Mouse (Mus musculus) stomach, postnatal 0 days (tissue): ENCODE measurements at regions not wholly inside any gene's neighbourhood (a gene's known extent, or its start where the extent isn't known, plus 50 kb on each side); places are given as distances from the start of the nearest gene placed in this dataset.

Experiments
- ATAC-seq: fragments of 200-750 bp; cut with Nextera tagmentation; 2 replicates; pipeline ENCODE4 v1.8.0; 2017; ENCODE audit not compliant: low FRiP score, low TSS enrichment
- DNase-seq: peaks from one replicate; pipeline ENCODE4 v3.0.0-alpha.2; 2016; ENCODE audit warnings: low spot score
- H3K27ac ChIP-seq: fragments of 300-500 bp; sonication (generic); replicated peaks from 2 replicates; pipeline ENCODE4 v1.5.1; 2014; ENCODE audit warnings: mild to moderate bottlenecking, control low read depth
- H3K27me3 ChIP-seq: fragments of 300-500 bp; sonication (generic); 2 replicates; pipeline ENCODE4 v1.6.1; 2014; ENCODE audit warnings: low read length; ENCODE audit not compliant: control insufficient read depth, insufficient read depth
- H3K36me3 ChIP-seq: fragments of 300-500 bp; sonication (generic); 2 replicates; pipeline ENCODE4 v1.6.1; 2014; ENCODE audit warnings: low read length, mixed read lengths; ENCODE audit not compliant: control insufficient read depth, insufficient read depth
- H3K4me1 ChIP-seq: fragments of 300-500 bp; sonication (generic); replicated peaks from 2 replicates; pipeline ENCODE4 v1.6.1; 2014; ENCODE audit warnings: antibody characterized with exemption; ENCODE audit not compliant: control insufficient read depth, insufficient read depth
- H3K4me2 ChIP-seq: fragments of 300-500 bp; sonication (generic); replicated peaks from 2 replicates; pipeline ENCODE4 v1.6.1; 2014; ENCODE audit warnings: low read depth, mild to moderate bottlenecking, control low read depth, moderate library complexity
- H3K4me3 ChIP-seq: fragments of 300-500 bp; sonication (generic); 2 replicates; pipeline ENCODE4 v1.5.1; 2014; ENCODE audit warnings: low read depth, low read length, control low read depth
- H3K9ac ChIP-seq: fragments of 300-500 bp; sonication (generic); 2 replicates; pipeline ENCODE4 v1.6.1; 2014; ENCODE audit warnings: mild to moderate bottlenecking, low read length, control low read depth, mixed read lengths
- H3K9me3 ChIP-seq: fragments of 300-500 bp; sonication (generic); 2 replicates; pipeline ENCODE4 v1.6.1; 2016; ENCODE audit warnings: low read length; ENCODE audit not compliant: control insufficient read depth
- CTCF ChIP-seq: IDR thresholded peaks from 2 replicates; pipeline ENCODE4 v1.5.1; 2016; ENCODE audit warnings: antibody characterized with exemption, low read depth, mild to moderate bottlenecking, moderate library complexity
- EP300 ChIP-seq: optimal IDR thresholded peaks from 2 replicates; pipeline ENCODE3; 2016; ENCODE audit warnings: antibody characterized with exemption

DNA sequence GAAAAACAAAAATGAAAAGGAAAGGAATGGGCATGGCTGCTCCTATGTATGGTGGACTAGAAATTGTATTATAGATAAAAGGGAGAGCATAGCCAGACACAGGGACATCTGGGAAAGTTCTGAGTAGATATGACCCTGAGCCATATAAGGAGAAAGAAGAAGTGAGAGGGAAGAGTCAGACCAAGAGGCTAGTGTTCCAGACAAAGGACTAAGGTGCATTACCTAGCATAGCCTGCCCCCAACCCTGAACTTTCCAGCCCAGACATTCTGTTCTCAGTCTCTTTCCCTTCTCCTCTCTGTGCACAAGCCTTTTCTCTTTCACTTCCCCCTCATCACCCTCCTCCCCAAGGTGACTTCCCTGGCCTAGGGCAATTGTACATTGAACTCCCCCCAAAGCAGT lies 58.9 kb upstream of the Mettl4 start:
- no peaks in the 10 kb centered on the region for H3K4me1 ChIP-seq
- DNase-seq (no peak), ATAC-seq (no peak)
- H3K27ac ChIP-seq: no peak overlapping the region
- no peak overlapping the region for H3K9ac ChIP-seq
- no peak overlapping the region for H3K4me3 ChIP-seq
- TF ChIP-seq CTCF: no peak
- no peak for TF ChIP-seq EP300
- no peaks in the 10 kb centered on the region for H3K9me3 ChIP-seq
- H3K27me3 ChIP-seq: no peaks in the 10 kb centered on the region
- no peaks in the 10 kb centered on the region for H3K36me3 ChIP-seq
- H3K4me2 ChIP-seq: no peak overlapping the region
